Mouse (Mus musculus) cerebellum, adult 9-10 months (tissue): Measurements from ENCODE around the gene Cenpm.
"Not testable (repeated sequence)": the region's sequence is repeated elsewhere in the genome, so short reads cannot be mapped to it uniquely, and the experiment has no call there.

Source experiments
- DNase-seq: peaks from one replicate; pipeline ENCODE4 v3.0.0; 2022

Gene Cenpm

GRCm38 (mm10) chr15:82244115-82244804 is at the start of gene Cenpm:
Cenpm (minus strand) TSS chr15:82244748.
- peak; percentile 90 for DNase-seq

DNA sequence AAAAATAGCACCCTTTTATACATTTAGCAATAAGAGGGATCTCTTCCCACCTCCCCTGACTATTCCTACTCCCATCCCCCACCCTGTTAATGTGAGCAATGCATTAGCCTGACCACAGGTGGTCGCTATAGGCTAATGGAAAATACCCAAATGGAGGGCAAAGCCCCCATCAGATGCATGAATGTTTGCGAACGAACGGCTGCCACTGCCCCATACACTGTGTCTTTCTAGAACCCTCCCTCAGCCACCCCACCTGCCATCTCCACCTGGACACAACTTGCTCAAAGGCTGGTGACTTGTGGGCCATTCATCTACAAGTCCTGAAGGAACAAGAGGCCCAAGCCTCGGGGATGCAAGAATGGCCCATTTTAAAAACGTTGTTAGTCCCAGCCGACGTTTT is 49.5 kb upstream of the Cenpm start:
- DNase-seq, result peak; percentile 46

GRCm38 (mm10) chr15:82293271-82293711 is 48.7 kb upstream of the Cenpm start:
- DNase-seq, result no peak

- no peak for DNase-seq
These were observed 48.3 kb upstream of the Cenpm start for GRCm38 (mm10) chr15:82292851-82293250.

- no peak for DNase-seq
These were observed 45.7 kb upstream of the Cenpm start for GRCm38 (mm10) chr15:82290252-82290651.

- DNase-seq, result no peak
These were observed 41.6 kb upstream of the Cenpm start for GRCm38 (mm10) chr15:82286157-82286556.

DNA sequence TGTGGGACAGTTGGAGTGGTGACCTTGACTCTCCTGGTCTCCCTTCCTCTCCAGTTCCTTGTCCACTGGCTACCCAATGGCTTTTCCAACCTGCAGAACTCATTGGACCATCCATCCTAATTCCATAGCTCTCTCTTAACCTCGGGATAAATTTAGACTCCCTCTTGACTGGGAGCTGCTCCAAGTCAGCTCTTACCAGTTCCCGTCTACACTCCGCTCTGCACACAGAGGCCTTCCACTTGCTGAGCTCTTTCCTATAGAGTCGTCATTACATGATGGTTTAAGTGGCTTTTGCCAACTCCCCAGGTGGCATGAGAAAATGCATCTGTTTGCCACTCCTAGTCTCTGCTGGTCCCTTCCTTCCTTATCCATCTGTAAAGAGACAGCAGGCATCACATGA is 36.1 kb upstream of the Cenpm start:
- peak; percentile 46 for DNase-seq

DNA sequence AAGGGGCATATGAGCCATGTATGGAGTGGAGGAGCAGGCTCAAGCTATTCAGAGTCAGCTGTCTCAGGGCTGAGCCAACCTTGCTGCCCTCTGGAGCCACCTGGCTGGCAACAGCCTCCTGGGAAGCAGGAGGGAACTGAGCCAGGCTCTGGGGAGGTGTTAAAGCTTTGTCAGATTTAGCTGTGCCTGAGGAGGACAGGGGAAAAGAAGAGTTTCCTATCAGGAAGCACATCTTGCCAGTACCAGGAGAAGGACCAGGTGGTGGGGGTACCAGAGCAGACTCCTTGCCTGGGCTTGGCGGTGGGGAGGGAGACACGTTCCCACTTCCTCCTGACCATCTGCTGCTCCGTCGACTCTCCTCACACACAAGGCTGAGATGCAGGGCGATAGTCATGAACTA is 33.0 kb upstream of the Cenpm start:
- DNase-seq, result peak; percentile 94

GRCm38 (mm10) chr15:82274927-82275901 is 30.7 kb upstream of the Cenpm start:
- peak; percentile 84 for DNase-seq

DNA sequence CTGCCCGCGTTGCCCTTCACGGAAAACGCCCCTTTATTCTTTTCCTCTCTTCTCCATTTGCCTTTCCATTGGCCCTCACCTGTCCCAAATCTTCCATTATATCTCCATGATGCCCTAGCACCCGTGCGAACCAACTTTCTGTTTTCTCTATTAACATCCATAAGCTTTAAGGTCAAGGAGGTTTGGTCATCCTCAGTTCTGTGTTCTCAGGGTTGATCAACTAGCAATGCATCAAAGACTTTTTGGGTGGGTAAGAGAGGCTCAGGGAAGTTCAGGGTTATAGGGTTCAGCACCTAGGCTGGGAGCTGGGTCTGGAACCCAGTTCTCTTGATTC is 30.0 kb upstream of the Cenpm start, which contains the start of gene Sept3:
Sept3 (plus strand) TSS at position 301 of the 334 bp plus-strand sequence.
- DNase-seq, result no peak

GRCm38 (mm10) chr15:82272295-82272694 is 27.7 kb upstream of the Cenpm start:
- peak; percentile 71 for DNase-seq

DNA sequence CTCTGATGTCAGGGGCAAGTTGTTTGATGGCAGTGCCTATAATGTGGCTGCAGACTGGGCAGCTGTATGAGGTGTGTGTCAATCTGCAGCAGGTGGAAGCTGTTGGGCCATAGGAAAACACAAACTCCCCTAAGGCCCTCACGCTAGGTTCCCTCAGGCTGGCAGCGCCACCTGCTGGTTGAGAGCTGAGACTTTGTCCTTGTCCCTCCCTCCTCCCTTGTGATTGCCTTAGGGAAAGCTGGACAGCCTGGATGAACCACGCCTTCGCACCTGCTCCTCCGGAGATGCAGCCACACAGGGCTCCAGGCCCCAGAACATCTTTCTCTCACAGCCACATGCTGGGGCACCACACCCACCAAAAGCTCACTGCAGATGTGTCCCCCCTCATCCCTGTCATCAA is 26.7 kb upstream of the Cenpm start:
- peak; percentile 89 for DNase-seq

GRCm38 (mm10) chr15:82268783-82269182 is 24.2 kb upstream of the Cenpm start:
- peak; percentile 85 for DNase-seq

DNA sequence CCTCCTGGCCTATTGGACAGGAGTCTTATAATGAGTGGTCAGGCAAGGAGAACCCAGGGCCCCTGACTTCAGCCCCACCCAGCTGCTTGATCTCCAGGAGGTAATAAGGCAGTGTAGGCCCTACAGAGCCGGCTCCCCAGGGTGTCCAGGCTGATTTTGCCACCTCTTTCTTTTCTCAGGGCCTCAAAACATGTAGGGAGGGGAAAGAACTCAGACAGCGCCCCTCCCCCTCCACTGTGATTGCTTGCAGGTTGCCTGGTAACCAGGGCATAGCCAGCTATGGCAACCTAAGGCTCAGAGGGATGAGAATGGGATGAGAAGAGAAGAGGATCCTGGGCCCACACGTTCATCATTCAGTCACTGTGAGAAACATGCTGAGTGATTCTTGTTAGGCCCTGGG is 23.6 kb upstream of the Cenpm start:
- DNase-seq, result peak; percentile 51

DNA sequence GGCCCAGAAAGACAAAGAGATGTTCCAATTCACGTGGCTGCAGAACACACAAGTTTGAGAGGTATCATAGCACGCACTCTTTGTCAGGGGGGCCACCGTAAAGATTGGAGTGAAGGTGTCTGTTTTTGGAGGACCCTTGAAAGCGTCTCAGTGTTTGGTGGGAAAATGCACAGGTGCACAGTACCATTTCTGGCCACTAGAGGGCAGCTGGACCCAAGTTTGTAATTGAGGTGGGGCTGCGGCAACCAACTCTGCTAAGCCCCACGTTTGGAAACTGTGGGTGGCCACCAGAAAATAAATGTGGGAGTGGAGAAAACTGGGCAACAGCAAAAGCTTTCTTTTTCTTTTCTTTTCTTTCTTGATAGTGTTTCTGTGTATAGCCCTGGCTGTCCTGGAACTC is 21.8 kb upstream of the Cenpm start:
- DNase-seq, result peak; percentile 83

DNA sequence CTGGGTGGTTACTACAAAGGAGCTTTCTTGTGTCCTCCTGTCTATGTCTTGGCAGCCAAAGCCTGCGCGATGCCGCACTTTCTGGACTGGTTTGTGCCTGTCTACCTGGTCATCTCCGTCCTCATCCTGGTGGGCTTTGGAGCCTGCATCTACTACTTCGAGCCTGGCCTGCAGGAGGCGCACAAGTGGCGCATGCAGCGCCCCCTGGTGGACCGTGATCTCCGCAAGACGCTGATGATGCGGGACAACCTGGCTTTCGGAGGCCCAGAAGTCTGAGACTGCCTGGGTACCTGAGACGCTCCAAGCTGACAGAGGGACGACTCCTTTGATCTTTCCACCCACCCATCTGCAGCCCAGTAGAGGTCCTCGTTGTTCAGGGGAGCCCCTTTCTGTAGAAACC is 15.0 kb upstream of the Cenpm start:
- DNase-seq, result peak; percentile 66

DNA sequence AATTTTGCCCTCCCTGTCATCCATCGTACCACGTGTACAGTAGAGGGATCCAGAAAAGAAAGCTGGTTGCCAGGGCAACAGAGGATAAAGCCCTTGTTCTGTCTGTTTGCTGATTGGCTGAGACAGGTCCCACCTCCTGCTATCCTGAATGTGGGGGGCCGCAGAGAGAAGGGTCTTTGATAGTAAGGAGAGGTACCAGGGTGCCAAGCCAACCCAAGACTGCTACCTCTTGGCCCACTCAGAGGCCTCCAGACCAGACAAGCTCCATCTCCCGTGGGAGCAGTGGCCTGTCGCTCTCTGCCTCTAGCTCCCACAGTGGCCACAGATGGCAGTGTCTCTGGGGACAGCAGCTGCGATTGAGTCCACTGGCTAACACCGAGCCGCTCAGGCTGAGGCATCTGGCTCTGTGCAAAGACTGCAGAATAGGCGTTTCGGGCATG is 11.4 kb upstream of the Cenpm start:
- DNase-seq, result peak; percentile 88

DNA sequence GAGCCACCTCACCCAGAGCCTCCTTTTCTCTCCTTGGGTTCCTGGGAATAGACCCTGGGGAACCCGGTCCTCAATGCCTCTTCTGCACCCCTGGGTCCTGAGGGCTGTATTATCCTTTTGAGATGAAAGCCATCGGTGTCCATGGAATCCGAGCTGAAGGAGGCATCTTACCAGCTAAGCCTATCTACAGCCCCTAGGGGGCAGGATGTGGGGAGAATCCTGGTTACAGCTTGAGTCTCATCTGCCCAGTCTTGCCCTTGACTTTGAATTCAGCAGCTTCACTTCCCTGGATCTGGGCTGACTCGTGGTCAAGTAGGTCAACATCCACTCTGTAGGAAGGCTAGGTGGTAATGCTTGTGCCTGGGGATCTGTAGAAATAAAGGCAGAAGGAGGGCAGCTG is 10.7 kb upstream of the Cenpm start:
- peak; percentile 53 for DNase-seq

- DNase-seq, result no peak
These were observed 7.5 kb upstream of the Cenpm start, which contains the start of gene 1500009C09Rik for GRCm38 (mm10) chr15:82252097-82252496. 1500009C09Rik (plus strand) TSS chr15:82252397.

- no peak for DNase-seq
These were observed 7.0 kb upstream of the Cenpm start for GRCm38 (mm10) chr15:82251579-82251978.

DNA sequence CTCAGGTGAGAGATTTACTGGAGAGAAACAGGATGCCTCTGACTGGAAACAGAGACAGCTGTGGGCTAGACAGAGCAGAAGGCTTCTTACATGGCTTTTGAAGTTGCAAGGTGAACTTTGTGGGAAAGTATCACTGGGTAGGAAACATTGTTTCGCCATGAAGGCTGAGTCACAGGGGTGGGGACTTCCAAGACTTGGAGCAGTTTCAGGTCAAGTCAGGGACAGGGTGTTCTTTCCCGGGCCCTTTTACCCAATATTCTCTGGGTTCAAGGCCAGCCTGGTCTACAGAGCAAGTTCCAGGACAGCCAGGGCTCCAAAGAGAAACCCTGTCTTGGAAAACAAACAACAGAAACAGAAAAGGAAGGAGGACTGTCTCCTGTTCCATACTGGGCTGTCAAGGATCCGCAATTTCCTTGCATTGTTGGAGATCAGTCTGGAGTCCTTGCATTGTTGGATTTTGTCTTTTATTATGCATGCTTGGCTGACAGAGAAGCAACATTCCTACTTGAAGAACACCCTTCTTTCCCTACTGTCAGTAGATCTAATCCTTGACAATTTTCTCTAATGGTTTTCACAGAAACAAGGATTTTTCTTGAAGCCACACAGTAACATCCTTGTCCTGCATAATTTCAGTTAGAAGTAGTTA is 2.7 kb upstream of the Cenpm start:
- no peak for DNase-seq

GRCm38 (mm10) chr15:82244805-82245161 is 235 bp upstream of the Cenpm start:
- DNase-seq, result not testable (repeated sequence)

DNA sequence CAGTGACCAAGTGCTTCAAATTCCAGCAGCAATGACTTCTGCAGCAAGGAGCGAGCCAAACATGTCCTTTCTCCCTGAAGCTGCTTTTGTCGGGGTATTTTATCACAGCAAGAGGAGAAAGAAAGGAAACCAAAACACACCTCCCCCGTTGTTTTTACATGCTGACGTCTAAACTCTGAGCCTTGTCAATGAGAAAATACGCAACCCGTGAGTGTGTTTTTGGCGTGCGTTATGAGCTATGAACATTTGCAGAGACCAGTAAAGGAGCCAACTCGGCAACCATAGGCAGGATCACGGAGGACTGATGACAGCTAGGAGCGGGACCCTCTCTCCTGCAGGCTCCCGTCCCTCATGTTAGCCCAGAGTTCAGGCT is 820 bp downstream of the Cenpm start:
- no peak for DNase-seq
